Mouse (Mus musculus) cerebellum, adult 2 months (tissue): ENCODE results near the gene Nkain2. TPM values are rescaled to one million over a fixed set of nuclear protein-coding genes. Genes with fewer than 3 reads are reported as not detected.

ENCODE experiments used
- DNase-seq, 2 experiments: peaks; one replicate each; pipeline ENCODE4 v3.0.0; 2021
- H3K27ac ChIP-seq: fragments of 200-500 bp; 2 replicates; pipeline ENCODE4 v1.5.1; 2012; ENCODE audit warnings: low read length, control low read depth, inconsistent platforms; ENCODE audit not compliant: insufficient read depth
- H3K27me3 ChIP-seq: fragments of 200-500 bp; 2 replicates; pipeline ENCODE4 v1.6.1; 2012; ENCODE audit warnings: inconsistent platforms, mild to moderate bottlenecking, low read length, moderate library complexity; ENCODE audit not compliant: control insufficient read depth, insufficient read depth
- H3K4me1 ChIP-seq: fragments of 200-500 bp; 2 replicates; pipeline ENCODE4 v1.6.1; 2011; ENCODE audit warnings: low read length; ENCODE audit not compliant: control insufficient read depth, insufficient read depth
- H3K4me3 ChIP-seq: fragments of 200-500 bp; replicated peaks from 2 replicates; pipeline ENCODE3; 2011; ENCODE audit warnings: mild to moderate bottlenecking, low read depth, low read length, control low read depth; ENCODE audit not compliant: insufficient read depth
- CTCF ChIP-seq: fragments of 200-500 bp; IDR thresholded peaks from 2 replicates; pipeline ENCODE4 v1.5.1; 2011; ENCODE audit warnings: low read depth, mild to moderate bottlenecking, control low read depth, low read length, moderate library complexity, borderline replicate concordance; ENCODE audit not compliant: insufficient read depth
- POLR2A ChIP-seq: fragments of 200-500 bp; IDR thresholded peaks from 2 replicates; pipeline ENCODE4 v1.6.1; 2011; ENCODE audit warnings: low read length, control low read depth, borderline replicate concordance; ENCODE audit not compliant: insufficient read depth
- WGBS: fragments of 180-500 bp; shearing (Covaris S2); methylation state at CpG from one replicate; pipeline ENCODE4 v1.1.7; 2018; 5-methylcytosine and 5-hydroxymethylcytosine counted together
- polyA plus RNA-seq: library from polyadenylated mRNA; depleted of rRNA; stranded (reverse); fragments of >200 nt; gene quantifications from 2 replicates; pipeline ENCODE4 v1.2.3, GENCODE M21; 2012; rRNA removed

Gene Nkain2
- polyA plus RNA-seq, 1 experiment = 15.8 TPM

DNA sequence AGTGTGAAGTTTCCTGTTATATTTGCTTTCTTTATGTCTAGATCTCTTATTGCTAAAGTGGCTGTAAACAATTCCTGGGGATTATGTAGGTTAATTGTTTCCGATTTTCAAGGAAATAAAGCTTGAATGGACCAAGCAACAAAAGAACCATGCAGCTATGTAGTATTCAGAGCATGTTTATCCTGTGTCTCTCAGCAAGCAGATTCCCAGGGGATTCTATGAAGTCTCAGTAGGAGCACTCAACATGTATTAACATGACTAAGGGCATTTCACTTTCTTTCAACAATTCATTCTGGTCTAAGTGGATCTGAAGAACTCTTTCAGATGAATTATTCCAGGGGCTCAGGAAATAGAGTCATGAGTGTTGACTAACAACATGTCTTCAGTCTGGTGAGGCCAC lies 1244.2 kb downstream of the Nkain2 start:
- H3K27ac ChIP-seq = no peak overlapping the region
- WGBS = 0% methylated on average over 1 of the region's 1 CpGs
- DNase-seq = no peak
- no peaks in the 10 kb centered on the region for H3K4me1 ChIP-seq
- H3K27me3 ChIP-seq = no peaks in the 10 kb centered on the region
- TF ChIP-seq POLR2A (no peak), CTCF (no peak)
- H3K4me3 ChIP-seq = no peak overlapping the region

Other genes with a start within 250 kb of the Nkain2 start
- gene Trdn, start 190.1 kb upstream of the Nkain2 start, polyA plus RNA-seq = 0.05 TPM in 1 of 2 replicates, not detected in the other